Mouse (Mus musculus) spleen, adult 2 months (tissue): ENCODE measurements at regions not wholly inside any gene's neighbourhood (a gene's known extent, or its start where the extent isn't known, plus 50 kb on each side); places are given as distances from the start of the nearest gene placed in this dataset.

Experiments
- DNase-seq, 2 experiments: peaks; one replicate each; pipeline versions ENCODE4 v3.0.0 to v3.0.0-alpha.2; 2012 to 2021; ENCODE audit warnings: low spot score in 2 of 2, low read depth in 1 of 2
- H3K27ac ChIP-seq: fragments of 200-500 bp; 2 replicates; pipeline ENCODE4 v1.5.1; 2012; ENCODE audit warnings: low read length, inconsistent platforms; ENCODE audit not compliant: insufficient read depth
- H3K27me3 ChIP-seq: fragments of 200-500 bp; 2 replicates; pipeline ENCODE4 v1.6.1; 2012; ENCODE audit warnings: mild to moderate bottlenecking, moderate library complexity, low read length, inconsistent platforms; ENCODE audit not compliant: control insufficient read depth, insufficient read depth
- H3K36me3 ChIP-seq: fragments of 200-500 bp; 2 replicates; pipeline ENCODE4 v1.6.1; 2012; ENCODE audit warnings: mild to moderate bottlenecking, low read length, inconsistent platforms; ENCODE audit not compliant: control insufficient read depth, insufficient read depth
- H3K4me1 ChIP-seq: fragments of 200-500 bp; 2 replicates; pipeline ENCODE4 v1.6.1; 2011; ENCODE audit warnings: inconsistent platforms; ENCODE audit not compliant: control insufficient read depth, insufficient read depth, insufficient read length
- H3K4me3 ChIP-seq: fragments of 200-500 bp; 2 replicates; pipeline ENCODE4 v1.5.1; 2011; ENCODE audit warnings: mild to moderate bottlenecking, inconsistent platforms; ENCODE audit not compliant: insufficient read depth, insufficient read length; ENCODE audit errors: extremely low read depth
- CTCF ChIP-seq: fragments of 200-500 bp; IDR thresholded peaks from 2 replicates; pipeline ENCODE4 v1.5.1; 2011; ENCODE audit warnings: mild to moderate bottlenecking, inconsistent platforms; ENCODE audit not compliant: insufficient read depth, insufficient read length, insufficient replicate concordance; ENCODE audit errors: extremely low read depth
- POLR2A ChIP-seq: fragments of 200-500 bp; IDR thresholded peaks from 2 replicates; pipeline ENCODE4 v1.6.1; 2011; ENCODE audit warnings: low read depth, low read length, inconsistent platforms
- WGBS: fragments of 180-500 bp; shearing (Covaris S2); methylation state at CpG from one replicate; pipeline ENCODE4 v1.1.7; 2018; 5-methylcytosine and 5-hydroxymethylcytosine counted together

DNA sequence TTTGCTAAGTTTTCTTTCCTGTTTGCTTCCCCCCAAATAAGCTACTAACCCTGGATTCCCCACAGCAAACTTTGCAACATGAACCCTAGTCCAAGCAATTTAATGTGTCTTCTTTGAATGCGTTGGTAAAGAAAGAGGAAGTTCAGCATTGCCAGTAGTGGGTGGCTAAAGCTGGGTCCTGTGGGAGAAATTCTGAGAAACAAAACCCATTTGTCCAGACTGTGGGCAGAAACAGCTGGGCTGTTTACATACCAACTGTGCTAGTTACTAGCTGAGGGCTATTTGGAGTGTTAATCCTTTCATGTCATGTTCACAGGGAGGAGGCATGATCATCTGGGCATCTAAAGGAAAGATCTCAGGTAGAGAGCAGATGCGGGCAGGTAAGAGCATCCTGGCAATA is 51.8 kb upstream of the 1190002N15Rik start:
- TF ChIP-seq CTCF (no peak), POLR2A (no peak)
- no peak overlapping the region for H3K27ac ChIP-seq
- no peak overlapping the region for H3K4me3 ChIP-seq
- H3K27me3 ChIP-seq: no peaks in the 10 kb centered on the region
- no peak for DNase-seq
- 49% methylated on average over 2 of the region's 2 CpGs for WGBS
- no peaks in the 10 kb centered on the region for H3K36me3 ChIP-seq
- H3K4me1 ChIP-seq: no peaks in the 10 kb centered on the region

DNA sequence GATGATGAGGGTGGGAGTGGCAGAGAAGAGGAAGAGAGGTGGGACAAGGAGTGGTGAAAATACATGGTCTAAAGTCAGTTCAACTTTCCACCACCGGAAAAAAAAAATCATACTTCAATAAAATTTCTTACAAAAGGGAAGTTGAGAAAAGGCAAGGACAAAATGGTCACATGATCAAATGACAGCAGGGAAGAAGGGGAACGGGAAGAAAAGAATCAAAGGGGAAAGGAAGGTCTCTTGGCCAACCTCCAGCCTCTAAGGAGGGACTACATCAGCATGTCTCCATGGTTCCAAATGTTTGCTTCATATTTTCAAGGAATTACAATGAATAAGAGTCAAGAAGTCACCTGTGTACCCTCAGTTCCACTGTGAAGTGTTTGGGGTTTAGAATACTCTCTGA is 64.7 kb upstream of the Slc9a9 start:
- no peaks in the 10 kb centered on the region for H3K36me3 ChIP-seq
- H3K27me3 ChIP-seq: no peaks in the 10 kb centered on the region
- WGBS: 54% methylated on average over 2 of the region's 2 CpGs
- no peak for TF ChIP-seq CTCF
- TF ChIP-seq POLR2A: no peak
- no peak overlapping the region for H3K27ac ChIP-seq
- H3K4me1 ChIP-seq: no peaks in the 10 kb centered on the region
- H3K4me3 ChIP-seq: no peak overlapping the region
- no peak for DNase-seq

DNA sequence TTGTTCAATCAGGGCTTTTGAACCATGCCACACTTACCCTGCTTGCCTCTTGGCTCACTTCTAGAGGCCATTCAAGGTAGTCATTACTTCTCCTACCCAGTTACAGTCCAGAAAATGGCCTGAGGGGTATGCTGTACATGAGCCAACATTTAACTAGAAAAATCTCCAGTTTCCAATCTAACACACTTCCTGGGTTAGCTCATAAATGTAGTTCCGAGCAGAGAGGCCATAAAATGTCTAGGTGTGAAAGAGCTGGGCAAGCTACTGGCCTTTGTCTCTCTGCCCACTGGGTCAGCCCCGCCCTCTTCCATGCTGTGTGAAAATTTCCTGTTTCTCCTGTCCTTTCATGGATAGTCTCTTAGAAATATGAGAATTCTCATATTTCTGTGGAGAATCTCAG is 63.3 kb upstream of the Slc9a9 start:
- no peak for DNase-seq
- Histone ChIP-seq H3K27ac (no peak overlapping the region), H3K4me3 (no peak overlapping the region), H3K27me3 (no peaks in the 10 kb centered on the region), H3K4me1 (no peaks in the 10 kb centered on the region), H3K36me3 (no peaks in the 10 kb centered on the region)
- 89% methylated on average over 2 of the region's 2 CpGs for WGBS
- no peak for TF ChIP-seq CTCF

DNA sequence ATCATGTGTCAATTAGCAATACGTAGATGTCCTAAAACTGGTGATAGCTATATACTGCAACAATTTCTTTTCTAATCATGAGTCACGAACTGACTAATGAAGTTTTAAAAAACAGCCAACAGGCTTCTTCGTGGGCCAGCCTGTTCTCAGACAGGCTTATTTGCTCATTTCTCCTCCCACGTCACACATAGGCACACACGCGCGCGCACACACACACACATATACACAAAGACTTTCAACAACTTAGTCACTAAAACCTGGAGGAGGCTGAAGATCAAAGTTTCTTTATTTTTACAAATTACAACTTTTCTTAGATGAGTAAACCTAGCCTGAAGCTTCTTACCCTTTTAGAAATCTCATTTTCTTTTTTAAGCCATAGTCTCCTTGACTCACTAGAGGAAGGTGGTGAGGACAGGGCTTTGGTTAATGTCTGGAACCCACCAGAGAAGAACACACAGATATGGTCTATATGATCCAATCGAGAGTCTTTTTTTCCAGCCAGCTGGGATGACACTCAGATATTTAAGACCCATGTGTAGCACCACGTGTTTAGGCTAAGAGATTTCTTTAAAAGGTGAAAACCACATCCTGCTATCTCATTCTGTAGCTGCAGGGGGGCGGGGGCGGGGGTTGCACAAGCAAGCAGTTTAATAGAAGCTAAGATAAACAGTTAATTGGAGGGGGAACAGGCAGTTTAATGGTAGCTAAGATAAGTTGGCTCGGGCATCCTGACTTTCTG is 62.5 kb upstream of the Slc9a9 start:
- Histone ChIP-seq H3K4me1 (no peaks in the 10 kb centered on the region), H3K36me3 (no peaks in the 10 kb centered on the region), H3K27me3 (no peaks in the 10 kb centered on the region), H3K4me3 (no peak overlapping the region), H3K27ac (no peak overlapping the region)
- no peak for DNase-seq
- 61% methylated on average over 13 of the region's 13 CpGs for WGBS
- TF ChIP-seq POLR2A (no peak), CTCF (no peak)

DNA sequence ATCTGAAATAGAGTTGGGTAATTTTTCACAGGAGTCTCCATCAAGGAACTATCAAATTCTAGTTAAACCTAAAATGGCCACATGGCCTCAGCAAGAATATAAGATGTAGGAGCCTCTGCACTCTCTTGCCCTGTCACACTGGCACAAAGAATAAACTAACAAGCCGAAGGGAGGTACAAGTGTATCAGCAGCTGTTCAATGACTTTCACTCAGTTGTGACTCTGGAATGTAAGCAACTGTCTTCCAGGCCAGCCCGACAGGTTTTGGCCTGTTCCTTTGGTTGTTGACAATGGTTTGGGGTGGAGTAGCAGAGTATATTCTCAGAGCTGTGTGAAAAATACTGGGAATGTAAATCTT is 62.0 kb upstream of the Slc9a9 start:
- Histone ChIP-seq H3K27ac (no peak overlapping the region), H3K36me3 (no peaks in the 10 kb centered on the region), H3K4me1 (no peaks in the 10 kb centered on the region), H3K4me3 (no peak overlapping the region), H3K27me3 (no peaks in the 10 kb centered on the region)
- DNase-seq: no peak
- TF ChIP-seq CTCF (no peak), POLR2A (no peak)
- 71% methylated on average over 2 of the region's 2 CpGs for WGBS

DNA sequence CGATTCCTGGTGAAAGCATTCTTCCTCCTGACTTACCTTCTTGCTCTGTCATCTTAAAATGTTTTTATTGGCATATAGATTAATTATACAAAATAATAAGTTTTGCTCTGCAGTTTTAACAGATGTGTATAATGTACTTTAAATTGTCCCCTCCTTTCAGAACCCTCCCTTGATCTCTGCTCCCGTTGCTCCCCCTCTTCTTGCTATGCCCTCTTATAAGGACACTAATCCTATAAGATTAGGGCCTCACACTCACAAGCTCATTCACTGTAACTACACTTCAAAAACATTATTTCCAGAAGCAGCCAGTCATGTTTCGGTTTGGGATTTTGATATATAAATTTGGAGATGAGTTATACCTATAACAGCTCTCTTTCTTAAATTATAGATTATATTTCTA is 59.6 kb upstream of the Slc9a9 start:
- no peaks in the 10 kb centered on the region for H3K4me1 ChIP-seq
- H3K36me3 ChIP-seq: no peaks in the 10 kb centered on the region
- H3K27ac ChIP-seq: no peak overlapping the region
- DNase-seq: no peak
- TF ChIP-seq CTCF (no peak), POLR2A (no peak)
- 91% methylated on average over 3 of the region's 3 CpGs for WGBS
- H3K27me3 ChIP-seq: no peaks in the 10 kb centered on the region
- H3K4me3 ChIP-seq: no peak overlapping the region

DNA sequence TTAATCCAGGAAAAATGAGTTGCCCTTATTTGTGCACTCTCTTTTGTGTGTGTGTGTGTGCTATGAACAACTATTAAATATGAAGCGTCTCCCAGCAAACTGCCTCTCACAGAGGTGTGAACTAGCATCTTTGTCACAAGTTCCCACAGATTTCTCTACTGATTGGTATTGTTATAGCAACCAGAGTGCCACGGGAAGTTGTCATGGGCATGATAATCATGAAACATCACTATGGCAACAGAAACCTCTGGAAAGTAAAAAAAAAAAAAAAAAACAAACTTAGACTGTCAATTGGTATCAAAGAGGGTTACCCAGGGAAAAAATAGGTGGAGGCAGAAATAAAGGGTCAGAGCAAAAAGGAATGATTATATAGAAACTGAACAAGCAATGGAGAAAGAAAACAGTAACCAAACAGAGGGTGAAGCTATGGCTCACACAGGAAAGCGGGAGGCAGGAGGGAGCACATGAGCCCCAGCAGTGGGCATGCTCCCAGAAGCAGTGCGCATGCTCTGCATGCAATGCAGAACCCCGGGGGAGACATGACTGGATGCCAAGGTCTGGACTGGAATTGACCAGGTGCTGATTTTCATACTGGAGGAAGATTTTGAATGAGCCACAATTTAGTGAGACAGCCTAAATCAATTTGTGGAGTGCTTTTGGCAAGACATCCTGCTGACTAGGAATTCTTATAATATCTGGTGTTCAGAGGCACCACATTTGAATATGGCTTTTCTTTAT is 58.9 kb upstream of the Slc9a9 start:
- TF ChIP-seq CTCF: no peak
- no peak for TF ChIP-seq POLR2A
- Histone ChIP-seq H3K27ac (no peak overlapping the region), H3K4me1 (no peaks in the 10 kb centered on the region), H3K4me3 (no peak overlapping the region), H3K36me3 (no peaks in the 10 kb centered on the region), H3K27me3 (no peaks in the 10 kb centered on the region)
- no peak for DNase-seq
- WGBS: 70% methylated on average over 5 of the region's 5 CpGs
